Mouse (Mus musculus) G1E (cell line): ENCODE measurements around the gene Sv2a.

Source experiments
- CTCF ChIP-seq: IDR thresholded peaks from 2 replicates; pipeline ENCODE4 v1.5.1; 2012; ENCODE audit warnings: low read depth, low read length, inconsistent platforms, mixed read lengths
- GATA1 ChIP-seq: IDR thresholded peaks from 2 replicates; pipeline ENCODE4 v1.6.1; 2012; ENCODE audit warnings: borderline replicate concordance, low read length, inconsistent platforms, mixed read lengths
- POLR2AphosphoS5 ChIP-seq: IDR thresholded peaks from 2 replicates; pipeline ENCODE4 v1.6.1; 2012; ENCODE audit warnings: low read depth, low read length, inconsistent platforms; ENCODE audit not compliant: insufficient replicate concordance
- TAL1 ChIP-seq: conservative IDR thresholded peaks from 2 replicates; pipeline ENCODE4 v1.6.1; 2012; ENCODE audit warnings: low read depth, low read length, inconsistent platforms, mixed read lengths

- TF ChIP-seq GATA1 (no peak), CTCF (no peak), TAL1 (no peak), POLR2AphosphoS5 (no peak)
These were observed 28.3 kb upstream of the Sv2a start for GRCm38 (mm10) chr3:96152611-96153010.
